Mouse (Mus musculus) skeletal muscle tissue, adult 2 months (tissue): Measurements from ENCODE around the gene Comp.
A peak's percentile ranks its signal among the peaks of the same experiment; 100 is the strongest.

Experiments used
- DNase-seq: peaks from one replicate; pipeline ENCODE4 v3.0.0-alpha.2; 2012; ENCODE audit warnings: low read depth, low spot score

The Comp gene

DNA sequence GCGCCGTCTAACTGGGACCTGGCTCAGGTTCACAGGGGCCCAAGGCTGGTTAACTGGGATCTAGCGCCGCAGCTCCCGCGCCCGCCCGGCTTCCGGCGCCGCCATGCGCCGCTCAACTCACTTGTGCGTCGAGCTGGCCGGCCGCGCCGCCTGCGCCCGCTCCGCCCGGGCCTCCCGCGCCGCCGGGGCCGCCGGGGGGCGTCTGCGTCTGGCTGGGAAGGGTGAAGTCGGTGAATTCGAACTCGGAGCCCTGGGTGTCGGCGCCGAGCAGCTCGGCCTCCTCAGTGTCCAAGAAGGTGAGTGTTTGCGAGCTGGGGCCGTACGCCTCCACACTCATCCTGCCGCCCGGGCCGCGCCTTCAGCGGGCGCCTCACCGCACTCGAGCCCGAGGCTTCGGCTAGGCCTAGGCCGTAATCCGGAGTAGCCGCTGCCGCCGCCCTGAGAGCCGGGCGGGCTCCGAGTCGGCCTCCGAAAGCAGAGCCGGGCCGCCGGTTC lies 20.7 kb upstream of the Comp start:
- no peak for DNase-seq

DNA sequence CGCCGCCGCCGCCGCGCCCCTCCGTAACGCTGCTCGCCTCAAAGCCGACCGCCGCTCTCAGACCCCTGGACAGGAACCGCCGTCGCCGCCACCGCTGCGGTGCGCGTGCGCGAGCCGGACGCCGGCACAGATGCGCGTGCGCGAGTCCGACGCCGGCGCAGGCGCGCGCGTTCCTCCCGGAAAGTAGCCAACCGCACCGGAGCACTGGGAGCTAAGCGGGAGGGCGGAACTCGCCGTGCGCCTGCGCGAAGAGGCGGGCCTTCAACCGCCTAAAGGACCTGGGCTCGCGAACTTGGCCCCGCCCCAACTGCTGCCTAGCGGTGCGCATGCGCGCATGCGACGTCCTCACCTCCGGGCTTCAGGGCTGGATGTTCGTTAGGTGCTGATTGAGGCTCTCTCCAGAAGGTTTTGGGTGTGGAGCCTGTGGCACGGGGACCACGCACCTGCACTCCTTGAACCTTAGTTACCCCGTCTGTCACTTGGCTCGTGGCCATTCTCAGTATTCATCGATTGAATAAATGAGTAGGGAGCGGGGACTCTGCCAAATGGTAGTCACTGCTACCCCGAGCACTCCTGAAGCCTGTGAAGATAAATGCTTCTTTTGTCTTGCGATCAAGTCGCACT lies 20.1 kb upstream of the Comp start, which contains the start of gene Upf1:
TSS of gene Upf1 (minus strand) at position 85 of the 624 bp plus-strand sequence.
- DNase-seq = peak; percentile 100

DNA sequence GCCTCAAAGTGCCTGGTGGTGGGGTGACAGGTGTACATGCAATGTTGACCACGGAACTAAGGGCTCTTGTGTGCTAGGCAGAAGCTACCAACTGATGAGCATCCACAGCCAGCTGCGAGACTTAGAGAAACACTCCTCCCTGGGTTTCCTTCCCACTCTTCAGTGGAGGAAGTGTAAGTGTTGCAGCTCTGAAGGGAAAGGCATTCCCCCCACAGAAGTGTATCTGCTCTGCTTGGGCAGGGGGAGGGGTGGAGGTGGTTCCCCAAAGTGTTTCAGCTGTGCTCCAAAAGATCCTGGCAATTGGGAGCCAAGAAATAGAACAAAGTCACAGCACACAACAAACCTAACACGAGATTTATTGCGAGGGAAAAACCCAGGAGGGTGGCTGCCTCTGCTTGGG lies 19.4 kb upstream of the Comp start:
- no peak for DNase-seq

DNA sequence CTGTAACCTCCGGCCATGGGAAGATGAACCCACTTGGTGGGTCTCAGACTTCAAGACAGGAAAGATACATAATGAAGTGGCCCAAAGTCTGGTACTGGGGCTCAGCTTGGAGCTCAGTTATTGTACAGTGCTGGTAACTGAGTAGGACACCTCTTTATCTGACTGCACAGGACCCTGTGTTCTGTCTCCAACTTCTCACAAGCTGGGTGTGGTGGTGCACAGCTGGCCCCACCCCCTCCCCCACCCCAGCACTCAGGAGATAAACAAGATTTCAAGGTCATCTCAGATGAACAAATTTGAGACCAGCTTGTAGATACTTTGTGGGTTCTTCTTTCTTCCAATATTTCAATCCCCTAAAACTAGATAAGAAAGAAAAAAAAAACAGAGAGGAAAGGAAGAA lies 17.2 kb upstream of the Comp start:
- no peak for DNase-seq

DNA sequence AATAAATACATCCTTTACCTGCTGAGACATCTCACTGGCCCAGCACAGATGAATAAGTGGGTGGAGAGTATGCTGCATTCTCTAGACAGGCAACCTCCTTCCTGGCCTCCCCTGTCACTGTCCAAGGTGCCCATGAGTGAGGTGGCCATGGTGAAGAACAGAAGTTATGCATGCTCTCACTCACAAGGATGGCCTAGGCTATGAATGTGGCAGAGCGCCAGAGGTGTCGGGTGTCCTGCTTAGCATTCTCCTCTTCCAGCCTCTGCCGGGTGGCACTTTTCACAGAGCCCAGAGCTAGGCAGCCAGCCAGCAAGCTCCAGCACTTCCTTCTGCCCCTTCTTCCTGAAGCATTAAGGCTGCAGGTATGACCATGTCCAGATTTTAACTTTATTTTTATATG lies 13.9 kb upstream of the Comp start:
- DNase-seq = peak; percentile 84

DNA sequence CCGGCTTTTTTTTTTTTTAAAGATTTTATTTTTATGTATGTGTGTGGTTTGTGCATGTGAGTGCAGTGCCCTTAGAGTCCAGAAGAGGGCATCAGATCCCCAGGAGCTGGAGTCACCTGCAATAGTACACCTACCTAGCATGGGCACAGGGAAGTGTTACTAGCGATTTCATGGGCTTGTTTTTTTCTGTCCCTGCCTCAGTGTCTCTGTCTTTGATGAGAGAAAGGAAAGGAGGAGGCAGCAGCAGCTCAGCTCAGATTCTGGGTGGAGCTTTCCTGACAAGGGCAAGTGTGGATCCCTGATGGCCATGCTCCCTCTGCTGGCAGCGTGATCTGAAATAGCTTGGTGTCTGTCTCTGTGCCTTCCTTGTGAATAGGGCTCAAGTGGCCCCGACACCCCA lies 12.6 kb upstream of the Comp start:
- DNase-seq = no peak

DNA sequence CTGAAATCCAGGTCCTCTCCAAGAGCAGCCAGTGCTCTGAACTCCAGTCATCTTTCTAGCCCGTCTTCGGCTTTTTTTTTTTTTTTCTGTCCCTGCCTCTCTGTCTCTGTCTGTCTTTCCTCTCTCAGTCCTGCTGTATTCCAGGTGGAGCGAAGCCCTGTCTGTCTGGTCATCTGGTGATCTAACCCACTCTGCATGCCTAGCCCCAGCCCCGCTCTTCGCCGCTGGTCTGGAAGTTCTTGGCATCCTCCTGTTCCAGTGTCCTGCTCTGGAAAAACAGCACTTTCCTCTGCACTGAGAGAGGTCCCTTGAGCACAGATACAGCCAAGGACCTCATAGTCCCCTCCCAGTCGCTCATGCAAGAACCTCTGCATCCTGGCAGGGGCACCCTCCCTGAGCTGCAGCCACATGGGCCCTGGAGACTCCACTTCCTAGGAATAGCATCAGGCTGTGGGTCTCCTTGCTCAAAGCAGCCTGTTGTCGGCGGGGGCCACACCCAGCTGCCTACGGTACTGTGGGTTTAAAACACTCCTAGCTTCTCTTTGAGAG lies 11.8 kb upstream of the Comp start:
- peak; percentile 58 for DNase-seq

DNA sequence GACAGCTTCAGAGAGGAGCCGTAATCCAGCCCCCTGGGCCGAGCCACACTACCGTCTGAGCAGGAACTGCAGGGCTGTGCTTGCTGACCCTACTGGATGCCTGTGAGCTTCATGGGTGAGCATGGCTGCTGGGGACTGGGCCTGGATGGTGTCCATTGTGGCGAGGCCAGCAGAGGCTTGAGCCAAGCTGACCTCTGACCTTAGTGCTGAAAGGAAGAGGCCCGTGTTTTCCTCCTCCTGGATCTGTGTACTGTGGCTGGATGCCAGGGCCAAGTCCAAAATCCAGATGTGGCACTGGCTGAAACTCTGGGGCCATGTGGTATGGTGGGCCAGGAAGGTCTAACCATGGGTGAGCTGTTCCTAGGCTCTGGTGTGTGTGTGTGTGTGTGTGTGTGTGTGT lies 9.3 kb upstream of the Comp start:
- peak; percentile 60 for DNase-seq

DNA sequence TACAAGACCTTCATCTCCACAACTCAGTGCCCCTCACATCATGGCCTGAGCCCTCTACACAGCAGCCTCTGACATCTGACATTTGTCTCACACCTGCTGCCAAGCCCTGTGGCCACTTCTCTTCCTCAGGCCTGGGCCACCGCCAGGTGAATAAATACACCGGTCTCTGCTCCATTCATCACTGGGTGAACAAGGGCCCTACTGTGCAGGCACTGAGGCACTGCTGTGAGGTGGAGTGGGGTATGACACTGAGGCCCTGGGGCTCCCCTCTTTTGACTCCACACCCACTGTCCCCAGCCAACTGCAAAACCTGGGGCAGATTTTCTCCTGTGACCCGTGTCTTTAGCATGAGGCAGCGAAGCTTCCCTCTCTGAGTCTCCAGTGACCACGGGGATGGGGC lies 6.8 kb upstream of the Comp start:
- no peak for DNase-seq

DNA sequence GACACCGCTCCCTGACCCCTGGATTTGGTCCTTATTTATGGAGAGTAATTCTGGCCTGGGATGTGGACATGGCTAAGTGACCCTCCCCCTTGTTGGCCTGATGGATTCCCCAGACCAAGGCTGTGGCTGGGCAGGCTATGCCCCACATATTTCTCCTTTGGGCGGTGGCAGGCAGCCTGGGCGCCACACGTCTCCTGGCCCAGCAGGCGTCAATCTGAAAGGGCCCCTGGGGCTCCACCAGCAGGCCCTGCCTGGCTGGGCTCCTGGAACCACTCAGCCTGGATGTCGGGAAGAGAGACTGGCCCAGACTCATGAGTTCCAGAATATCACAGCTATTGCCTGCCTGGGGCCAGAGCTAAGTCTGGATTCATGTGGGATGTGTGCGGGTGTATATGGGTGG lies 2.9 kb upstream of the Comp start:
- DNase-seq = no peak

DNA sequence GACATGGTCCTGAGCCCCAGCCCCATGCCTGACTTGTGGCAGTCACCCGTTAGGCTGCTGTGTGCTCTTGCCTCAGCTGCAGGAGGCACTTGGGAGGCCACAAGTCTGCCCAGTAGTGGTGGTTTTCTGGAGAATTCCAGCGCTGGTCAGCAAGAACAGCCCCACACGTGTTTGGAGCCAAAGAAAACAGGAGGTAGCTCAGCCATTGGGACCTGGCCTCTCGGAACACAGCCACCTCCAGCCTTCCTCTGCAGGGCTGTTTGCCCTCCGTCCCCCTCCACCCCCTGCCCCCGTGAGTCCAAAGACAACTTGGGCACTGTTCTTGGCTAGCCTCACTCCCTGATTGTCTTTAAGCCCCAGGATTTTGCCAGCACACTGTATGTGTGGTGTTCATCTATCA lies 1.4 kb upstream of the Comp start:
- DNase-seq = no peak

DNA sequence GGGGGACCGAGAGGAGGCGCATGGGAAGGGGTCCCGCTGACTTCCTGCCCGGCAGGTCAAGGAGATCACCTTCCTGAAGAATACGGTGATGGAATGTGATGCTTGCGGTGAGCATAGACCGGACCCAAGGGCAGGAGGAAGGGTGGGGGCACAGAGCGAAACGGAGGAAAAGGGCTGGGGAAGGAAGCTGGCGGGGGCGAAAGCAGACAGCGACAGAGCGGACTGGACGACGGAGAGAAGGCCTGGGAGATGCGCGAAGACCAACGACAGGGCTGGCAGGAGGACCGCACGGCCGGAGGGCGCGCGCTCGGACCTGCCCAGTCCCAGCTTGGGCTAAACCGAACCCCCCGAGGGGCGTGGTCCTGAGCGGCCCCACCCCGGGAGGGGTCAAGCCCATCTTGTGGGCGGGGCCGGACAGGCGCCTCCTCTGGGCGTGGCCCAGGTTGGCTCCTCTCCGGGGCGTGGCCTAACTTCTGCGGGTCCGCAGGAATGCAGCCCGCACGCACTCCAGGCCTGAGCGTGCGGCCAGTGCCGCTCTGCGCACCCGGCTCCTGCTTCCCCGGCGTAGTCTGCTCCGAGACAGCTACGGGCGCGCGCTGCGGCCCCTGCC lies 1.1 kb downstream of the Comp start:
- no peak for DNase-seq

DNA sequence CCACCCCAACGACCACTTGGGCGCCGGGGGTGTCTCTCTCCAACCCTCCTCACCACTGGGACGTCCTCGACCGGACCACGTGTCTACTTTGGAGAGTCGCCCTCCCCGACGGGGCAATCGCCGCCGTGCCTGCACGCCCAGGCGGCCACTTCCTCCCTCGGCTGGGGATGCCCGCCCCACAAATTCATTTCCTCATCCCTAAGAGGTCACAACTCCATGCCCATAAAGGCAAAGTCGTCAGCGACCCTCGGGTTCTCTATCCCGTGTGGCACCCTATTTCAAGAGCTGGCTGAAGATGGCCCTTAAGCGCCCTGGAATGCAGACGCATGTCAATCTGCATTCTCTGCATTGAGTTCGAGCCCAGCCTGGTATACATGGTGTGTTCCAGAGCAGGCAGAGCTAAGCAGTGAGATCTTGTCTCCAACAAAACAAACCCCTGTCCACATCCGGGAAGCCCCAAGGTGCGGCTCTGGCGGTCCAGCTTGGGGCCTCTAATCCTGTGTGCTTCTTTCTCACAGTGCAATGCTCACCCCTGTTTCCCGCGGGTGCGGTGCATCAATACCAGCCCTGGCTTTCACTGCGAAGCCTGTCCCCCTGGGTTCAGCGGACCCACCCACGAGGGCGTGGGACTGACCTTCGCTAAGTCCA lies 2.0 kb downstream of the Comp start:
- DNase-seq = no peak

DNA sequence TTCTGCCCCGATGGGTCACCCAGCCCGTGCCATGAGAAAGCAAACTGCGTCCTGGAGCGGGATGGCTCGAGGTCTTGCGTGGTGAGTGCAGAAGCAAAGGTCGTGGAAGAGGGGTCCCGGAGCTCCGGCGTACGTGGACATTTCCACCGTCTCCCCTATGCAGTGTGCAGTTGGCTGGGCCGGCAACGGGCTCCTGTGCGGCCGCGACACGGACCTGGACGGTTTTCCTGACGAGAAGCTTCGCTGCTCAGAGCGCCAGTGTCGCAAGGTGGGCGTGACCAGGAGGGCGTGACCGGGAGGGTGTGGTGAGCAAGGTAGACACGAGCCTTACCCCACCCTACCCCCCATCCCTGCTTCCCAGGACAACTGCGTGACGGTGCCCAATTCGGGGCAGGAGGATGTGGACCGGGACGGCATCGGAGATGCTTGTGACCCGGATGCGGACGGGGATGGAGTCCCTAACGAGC lies 3.0 kb downstream of the Comp start:
- no peak for DNase-seq

DNA sequence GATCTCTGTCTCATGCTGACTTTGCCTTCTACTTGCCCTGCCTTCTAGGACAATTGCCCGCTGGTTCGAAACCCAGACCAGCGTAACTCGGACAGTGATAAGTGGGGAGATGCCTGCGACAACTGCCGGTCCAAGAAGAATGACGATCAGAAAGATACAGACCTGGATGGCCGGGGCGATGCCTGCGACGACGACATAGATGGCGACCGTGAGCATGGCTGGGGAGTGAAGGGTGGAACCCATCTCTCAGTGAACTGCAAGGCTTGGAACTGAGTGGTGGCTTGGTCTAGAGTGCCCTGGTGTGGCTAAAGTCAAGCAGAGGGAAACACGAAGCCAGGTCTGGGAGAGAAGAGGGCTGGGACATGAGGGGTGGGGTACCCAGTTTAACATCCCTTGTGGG lies 3.7 kb downstream of the Comp start:
- no peak for DNase-seq

DNA sequence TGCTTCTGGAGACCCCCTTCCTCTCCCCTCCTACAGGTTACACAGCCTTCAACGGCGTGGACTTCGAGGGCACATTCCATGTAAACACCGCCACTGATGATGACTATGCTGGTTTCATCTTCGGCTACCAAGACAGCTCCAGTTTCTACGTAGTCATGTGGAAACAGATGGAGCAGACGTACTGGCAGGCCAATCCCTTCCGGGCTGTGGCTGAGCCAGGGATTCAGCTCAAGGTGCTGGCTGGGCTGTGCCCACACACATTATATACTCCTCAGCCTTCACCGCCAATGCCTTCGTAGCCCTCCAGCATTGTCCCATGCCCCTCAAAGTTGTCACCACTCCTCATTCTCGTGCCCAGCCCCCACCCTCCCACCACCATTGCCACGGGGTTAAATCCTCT lies 6.7 kb downstream of the Comp start:
- no peak for DNase-seq

DNA sequence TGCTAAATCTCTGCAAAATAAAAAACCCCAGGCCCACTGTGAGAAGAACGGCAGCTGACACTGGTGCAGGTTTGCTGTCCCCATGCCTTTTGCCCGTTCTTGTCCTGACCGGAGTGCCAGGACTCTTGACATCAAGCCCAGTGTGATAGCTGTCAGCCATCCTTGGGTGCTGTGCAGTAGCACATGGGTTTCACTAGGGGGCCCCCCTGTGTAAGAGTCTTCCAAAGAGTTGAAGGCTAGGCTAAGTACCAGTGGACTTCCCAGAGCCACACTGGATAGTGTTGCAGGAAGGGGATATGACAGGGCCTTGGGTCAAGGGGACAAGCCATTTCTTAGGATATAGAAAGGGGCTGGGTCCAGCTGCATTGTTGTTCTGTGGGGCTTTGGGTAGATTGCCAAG lies 9.9 kb downstream of the Comp start:
- peak; percentile 72 for DNase-seq

DNA sequence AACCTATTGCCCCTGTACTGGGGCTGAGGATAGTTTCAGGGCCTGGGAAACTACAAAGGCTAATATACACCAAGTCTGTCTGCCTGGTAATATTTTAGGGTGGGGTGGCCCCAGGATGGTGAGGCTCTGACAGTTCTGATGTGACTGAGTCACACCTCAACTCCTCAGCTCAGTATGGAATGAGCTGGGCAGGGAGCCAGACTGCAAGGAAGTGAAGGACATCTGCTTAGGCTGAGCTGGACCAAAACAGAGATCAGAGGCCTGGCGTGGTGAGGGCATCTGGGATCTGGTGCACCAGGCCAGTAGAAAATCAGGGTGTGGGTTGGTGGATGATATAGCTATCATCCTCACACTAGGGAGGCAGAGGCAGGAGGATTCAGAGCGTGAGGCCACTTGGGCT lies 16.3 kb downstream of the Comp start:
- no peak for DNase-seq

DNA sequence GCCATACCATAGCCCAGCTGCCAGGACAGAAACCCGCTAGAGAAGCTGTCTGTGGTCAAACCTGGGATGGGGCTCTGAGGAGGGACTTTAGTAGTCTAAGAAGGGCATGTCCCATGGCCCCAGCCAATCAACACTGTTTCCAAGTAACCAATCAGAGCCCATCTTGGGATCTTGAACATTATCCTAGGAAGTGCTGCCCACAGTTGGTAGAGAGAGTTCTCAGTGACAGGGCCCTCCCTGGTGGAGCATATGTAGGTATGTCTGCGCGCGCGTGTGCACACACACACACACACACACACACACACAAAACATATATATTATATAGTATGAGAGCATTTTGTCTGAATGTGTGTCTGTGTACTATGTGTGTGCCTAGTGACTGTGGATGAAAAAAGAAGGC lies 19.7 kb downstream of the Comp start:
- DNase-seq = no peak

DNA sequence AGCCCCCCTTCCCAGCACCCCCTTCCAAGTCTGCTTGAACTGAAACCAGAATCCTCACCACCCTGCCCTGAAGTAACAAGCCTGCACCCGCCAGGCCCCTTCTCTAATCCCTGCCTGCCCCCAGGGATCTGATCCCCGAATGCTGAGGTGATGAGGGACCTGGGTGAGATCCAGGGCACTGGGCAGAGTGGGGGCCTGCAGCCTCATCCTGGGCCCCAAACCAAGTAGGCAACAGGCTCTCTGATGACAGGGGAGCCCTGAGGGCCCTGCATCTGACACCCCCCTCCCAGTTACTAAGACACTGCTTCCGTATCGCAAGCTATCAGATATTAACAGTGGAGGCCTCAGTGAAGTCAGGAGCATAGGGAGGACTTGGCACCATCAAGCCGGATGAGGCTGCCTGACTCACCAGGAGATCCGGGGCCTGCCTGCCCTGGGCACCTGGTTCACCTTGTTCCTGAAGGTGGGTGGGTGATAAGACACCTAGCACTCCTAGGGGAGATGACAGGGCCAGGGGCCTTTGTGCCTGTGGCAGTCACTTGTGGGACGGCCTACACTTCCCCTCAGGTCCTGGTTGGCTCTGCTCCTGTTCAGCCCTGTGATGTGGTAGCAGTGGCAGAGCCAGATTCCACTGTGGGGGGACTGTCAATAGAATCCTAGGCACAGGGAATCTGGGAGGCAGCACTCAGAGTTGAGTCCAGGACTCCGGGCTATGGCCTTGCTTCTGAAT lies 21.1 kb downstream of the Comp start:
- DNase-seq = no peak

DNA sequence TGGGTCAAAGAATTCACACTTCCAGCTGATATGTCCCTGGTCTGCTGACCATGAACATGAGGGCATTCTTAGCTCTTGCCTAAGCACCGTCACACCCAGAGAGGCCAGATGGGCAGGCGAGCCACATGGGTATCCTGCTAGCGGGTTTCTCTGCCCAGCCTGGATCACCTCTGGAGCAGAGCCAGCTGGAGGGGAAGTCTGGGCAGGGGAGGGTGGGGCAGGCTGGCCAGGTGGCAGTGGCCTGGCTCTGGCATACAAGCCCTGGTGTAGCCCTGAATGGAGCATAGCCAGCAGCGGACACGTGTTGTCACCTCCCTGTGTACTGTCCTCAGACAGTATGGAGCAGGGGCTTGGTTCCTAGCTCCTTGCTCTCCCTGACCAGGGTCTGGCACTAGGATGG lies 22.3 kb downstream of the Comp start:
- peak; percentile 88 for DNase-seq

DNA sequence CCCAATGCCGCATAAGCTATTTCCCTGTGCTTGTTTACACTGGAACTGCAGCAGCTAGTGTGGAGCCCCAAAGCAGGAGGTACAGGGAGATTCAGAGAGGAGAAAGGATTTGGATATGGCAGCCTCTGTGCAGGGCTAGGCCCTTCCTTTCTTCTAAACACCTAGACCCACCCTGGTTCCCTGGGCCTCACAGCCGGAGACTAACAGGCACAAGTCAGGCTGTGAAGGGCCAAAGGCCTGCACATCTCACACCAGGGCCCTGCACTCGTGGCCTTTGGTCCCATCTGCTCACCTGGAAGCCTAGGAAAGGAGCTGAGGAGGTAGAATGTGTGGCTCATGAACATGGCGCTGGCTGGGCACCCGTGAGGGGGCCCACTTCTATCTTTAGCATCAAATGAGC lies 22.8 kb downstream of the Comp start:
- DNase-seq = no peak
